23 mouse cellular contexts compared by ENCODE assay signal in genomic region chr8:95076151-95076550, GRCm38 (mm10). TPM values are rescaled to one million over a fixed set of nuclear protein-coding genes. Genes with fewer than 3 reads are reported as not detected.
DNase-seq lines count a peak whose midpoint lies in the region; ATAC-seq lines count a peak whose summit lies in the region.
"Had no signal": no experiment of that assay in that cellular context is flagged by ENCODE, and none has a peak within 500 bp of the region (broad histone marks: within the 10 kb centered on the region; RNA-seq: fewer than 3 reads in every experiment).

No protein-coding gene starts in this region.

- peak; percentile 50 for DNase-seq in adrenal gland, adult 2 months
- DNase-seq in adrenal gland, adult 18-20 months (ENCODE audit: low spot score in 2 of 2): no peak
- DNase-seq in cerebellum, adult 11-12 months: peak; percentile 85
- peak; percentile 82 for DNase-seq in cerebellum, adult 9-10 months
- DNase-seq in cerebellum, postnatal 25 days: peak; percentile 76 to 83
- DNase-seq in lung, postnatal 36 days: no peak
- DNase-seq in right cerebral cortex, postnatal 10 days (ENCODE audit: low spot score in 2 of 2): no peak
- DNase-seq: B cell, adult 2 months; forebrain, postnatal 0 days; gastrocnemius, postnatal 14 days; heart, postnatal 10 days; heart, postnatal 4 days; kidney, adult 11 months had no signal

- ATAC-seq in inflammation-experienced regulatory T-cells, adult 6 months: no peak
- ATAC-seq: CD4-positive, CD25-positive, alpha-beta regulatory T cell, adult 4 months; forebrain, embryonic 13.5 days; forebrain, postnatal 0 days; hindbrain, embryonic 16.5 days had no signal

RNA-seq across cellular contexts. Expression of gene Katnb1, which starts 4.8 kb away (rescaled TPM):
- 10 to 100 TPM; 11.0 to 17.7 TPM for total RNA-seq in adrenal gland, adult 2 months (2021)
- 18.9 and 19.1 TPM in 2 replicates for polyA plus RNA-seq in adrenal gland, adult 2 months (2012; rRNA removed)
- 10 to 100 TPM; 11.3 to 15.3 TPM for total RNA-seq in adrenal gland, adult 18-20 months (2021)
- polyA plus RNA-seq in inflammation-experienced regulatory T-cells, adult 6 months (2017; shearing (Covaris generic)): 10 to 100 TPM; 16.4 to 23.4 (median 17.0) TPM

RNA-seq across cellular contexts. Expression of gene Drc7, which starts 21.2 kb away (rescaled TPM):
- not detected for total RNA-seq in adrenal gland, adult 2 months (2021)
- not detected in 2 replicates for polyA plus RNA-seq in adrenal gland, adult 2 months (2012; rRNA removed)
- total RNA-seq in adrenal gland, adult 18-20 months (2021): not detected
- polyA plus RNA-seq in inflammation-experienced regulatory T-cells, adult 6 months (2017; shearing (Covaris generic)): not detected
- total RNA-seq: adrenal gland, postnatal 4 days; gastrocnemius, adult 18-20 months; gastrocnemius, postnatal 14 days; heart, postnatal 10 days; heart, postnatal 4 days had no signal
- polyA plus RNA-seq: CD4-positive, CD25-positive, alpha-beta regulatory T cell, adult 4 months; G1E; heart, embryonic 14.5 days; intestine, embryonic 14.5 days; kidney, embryonic 14.5 days had no signal

RNA-seq across cellular contexts. Expression of gene Adgrg3, which starts 58.7 kb away (rescaled TPM):
- total RNA-seq in adrenal gland, adult 2 months (2021): 1 to 10 TPM; 2.0 to 2.8 TPM
- 9.1 and 11.2 TPM in 2 replicates for polyA plus RNA-seq in adrenal gland, adult 2 months (2012; rRNA removed)
- total RNA-seq in adrenal gland, adult 18-20 months (2021): 1 to 10 TPM; 2.1 to 2.2 TPM
- under 1 TPM in 2 of 3 experiments, not detected in 1; 0.24 to 0.26 TPM for polyA plus RNA-seq in inflammation-experienced regulatory T-cells, adult 6 months (2017; shearing (Covaris generic))

Comparison
In these comparisons a context has a peak if more than half of its experiments do, and no peak if none do; other contexts are left out.
1. DNase-seq: peak in adrenal gland, adult 2 months (single experiment), cerebellum, adult 11-12 months (single experiment), cerebellum, adult 9-10 months (single experiment) and cerebellum, postnatal 25 days (2 of 2); none in adrenal gland, adult 18-20 months (0 of 2), lung, postnatal 36 days (single experiment) and right cerebral cortex, postnatal 10 days (0 of 2).